Mouse (Mus musculus) megakaryocyte-erythroid progenitor cell, adult 5-6 weeks (primary cell): ENCODE data around the gene Fam13c. TPM values are rescaled to one million over a fixed set of nuclear protein-coding genes. Genes with fewer than 3 reads are reported as not detected.
A peak's percentile ranks its signal among the peaks of the same experiment; 100 is the strongest.

Source experiments
- ATAC-seq: replicated peaks from 2 replicates; pipeline ENCODE4 v1.8.0; 2016; ENCODE audit warnings: mild to moderate bottlenecking, inconsistent platforms; ENCODE audit not compliant: severe bottlenecking, poor library complexity, low FRiP score, low TSS enrichment
- total RNA-seq, 2 experiments: library from RNA; stranded (forward) in 1 of 2; stranded (reverse) in 1 of 2; fragments of 200-1000, 215-1000 nt in 1 of 2; fragments of >200 nt in 1 of 2; fragmentation: Nextera tagmentation in 1 of 2; gene quantifications; 2 replicates each; pipeline ENCODE4 v1.2.3; 2014 to 2017

Fam13c gene
- total RNA-seq, 2 experiments from 2014 or later = not detected

- ATAC-seq = no peak
Measured at GRCm38 (mm10) chr10:70584171-70584570, 143.9 kb downstream of the Fam13c start.

- ATAC-seq = no peak
Measured at GRCm38 (mm10) chr10:70586876-70587405, 146.7 kb downstream of the Fam13c start.

- ATAC-seq = no peak
Measured at GRCm38 (mm10) chr10:70594007-70594406, 153.7 kb downstream of the Fam13c start.

GRCm38 (mm10) chr10:70598081-70598515 lies 157.8 kb downstream of the Fam13c start:
- no peak for ATAC-seq

GRCm38 (mm10) chr10:70598516-70599125 lies 158.3 kb downstream of the Fam13c start:
- peak; percentile 37; the same call in 1 of the 2 replicates for ATAC-seq

GRCm38 (mm10) chr10:70599126-70599924 lies 159.0 kb downstream of the Fam13c start:
- ATAC-seq = no peak

- no peak for ATAC-seq
Measured at GRCm38 (mm10) chr10:70599925-70600305, 159.6 kb downstream of the Fam13c start.

Other genes with a start within 250 kb of the Fam13c start
- gene Mrln, start 235.8 kb upstream of the Fam13c start, total RNA-seq (2014; fragmentation: Nextera tagmentation) = not detected in 2 replicates
- gene Mrln, start 235.8 kb upstream of the Fam13c start, total RNA-seq (2017) = not detected in 2 replicates
- not detected in 2 replicates for gene Slc16a9, start 195.4 kb upstream of the Fam13c start, total RNA-seq (2014; fragmentation: Nextera tagmentation)
- gene Slc16a9, start 195.4 kb upstream of the Fam13c start, total RNA-seq (2017) = 0.30 TPM in 1 of 2 replicates, not detected in the other
- gene Phyhipl, start 215.5 kb downstream of the Fam13c start, total RNA-seq (2014; fragmentation: Nextera tagmentation) = not detected in 2 replicates
- gene Phyhipl, start 215.5 kb downstream of the Fam13c start, total RNA-seq (2017) = not detected in 2 replicates